Mouse (Mus musculus): ENCODE measurements at regions not wholly inside any gene's neighbourhood (a gene's known extent, or its start where the extent isn't known, plus 50 kb on each side); places are given as distances from the start of the nearest gene placed in this dataset.

- 35% methylated on average over 23 of the region's 23 CpGs for WGBS
- H3K27me3 ChIP-seq (replicated peaks; ENCODE audit: control insufficient read depth, insufficient read depth, low read length), result no peaks in the 10 kb centered on the region
- no peaks in the 10 kb centered on the region for H3K9me3 ChIP-seq (ENCODE audit: control insufficient read depth, low read length)
- no peaks in the 10 kb centered on the region for H3K36me3 ChIP-seq (ENCODE audit: control insufficient read depth, insufficient read depth)
- ATAC-seq, result no peak
- no peak overlapping the region for H3K27ac ChIP-seq (ENCODE audit: low read length)
- H3K4me3 ChIP-seq (replicated peaks; ENCODE audit: low read length), result 0 out of 2 replicates have a peak overlapping the region, but pooled peaks have one; percentile 2
- no peak overlapping the region for H3K9ac ChIP-seq (replicated peaks; ENCODE audit: low read depth, low read length)
- peak overlapping the region; percentile 31 for H3K4me2 ChIP-seq (ENCODE audit: low read length)
- peaks cover 3% of the 10 kb centered on the region for H3K4me1 ChIP-seq (replicated peaks; ENCODE audit: control insufficient read depth, insufficient read depth, low read length)
These were observed 67.2 kb upstream of the Mrps22 start for GRCm38 (mm10) chr9:98668423-98669330.

- no peak overlapping the region for H3K4me2 ChIP-seq (ENCODE audit: low read length)
- H3K9me3 ChIP-seq (ENCODE audit: control insufficient read depth, low read length), result no peaks in the 10 kb centered on the region
- ATAC-seq, result no peak
- H3K4me3 ChIP-seq (replicated peaks; ENCODE audit: low read length), result no peak overlapping the region
- peaks cover 3% of the 10 kb centered on the region for H3K4me1 ChIP-seq (replicated peaks; ENCODE audit: control insufficient read depth, insufficient read depth, low read length)
- H3K27me3 ChIP-seq (replicated peaks; ENCODE audit: control insufficient read depth, insufficient read depth, low read length), result no peaks in the 10 kb centered on the region
- H3K9ac ChIP-seq (replicated peaks; ENCODE audit: low read depth, low read length), result no peak overlapping the region
- H3K27ac ChIP-seq (ENCODE audit: low read length), result no peak overlapping the region
- 95% methylated on average over 3 of the region's 3 CpGs for WGBS
- H3K36me3 ChIP-seq (ENCODE audit: control insufficient read depth, insufficient read depth), result no peaks in the 10 kb centered on the region
These were observed 65.6 kb upstream of the Mrps22 start for GRCm38 (mm10) chr9:98667072-98667471.

- Histone ChIP-seq H3K4me3 (replicated peaks; ENCODE audit: low read length) (no peak overlapping the region), H3K27me3 (replicated peaks; ENCODE audit: control insufficient read depth, insufficient read depth, low read length) (no peaks in the 10 kb centered on the region), H3K4me1 (replicated peaks; ENCODE audit: control insufficient read depth, insufficient read depth, low read length) (no peaks in the 10 kb centered on the region), H3K36me3 (ENCODE audit: control insufficient read depth, insufficient read depth) (no peaks in the 10 kb centered on the region), H3K9ac (replicated peaks; ENCODE audit: low read depth, low read length) (no peak overlapping the region), H3K27ac (ENCODE audit: low read length) (no peak overlapping the region), H3K9me3 (ENCODE audit: control insufficient read depth, low read length) (no peaks in the 10 kb centered on the region), H3K4me2 (ENCODE audit: low read length) (no peak overlapping the region)
- 61% methylated on average over 3 of the region's 3 CpGs for WGBS
- no peak for ATAC-seq
These were observed 61.6 kb upstream of the Mrps22 start for GRCm38 (mm10) chr9:98663011-98663410.

- Histone ChIP-seq H3K4me1 (replicated peaks; ENCODE audit: control insufficient read depth, insufficient read depth, low read length) (no peaks in the 10 kb centered on the region), H3K9me3 (ENCODE audit: control insufficient read depth, low read length) (no peaks in the 10 kb centered on the region), H3K9ac (replicated peaks; ENCODE audit: low read depth, low read length) (no peak overlapping the region), H3K27ac (ENCODE audit: low read length) (no peak overlapping the region), H3K27me3 (replicated peaks; ENCODE audit: control insufficient read depth, insufficient read depth, low read length) (no peaks in the 10 kb centered on the region), H3K36me3 (ENCODE audit: control insufficient read depth, insufficient read depth) (no peaks in the 10 kb centered on the region), H3K4me2 (ENCODE audit: low read length) (no peak overlapping the region), H3K4me3 (replicated peaks; ENCODE audit: low read length) (no peak overlapping the region)
- no peak for ATAC-seq
- 77% methylated on average over 2 of the region's 2 CpGs for WGBS
These were observed 50.2 kb upstream of the Mrps22 start for GRCm38 (mm10) chr9:98651681-98652080.

Data from forebrain, embryonic 16.5 days (tissue).